Mouse (Mus musculus) forebrain, embryonic 14.5 days (tissue): ENCODE results near the gene Ldb3. TPM values are rescaled to one million over a fixed set of nuclear protein-coding genes. Genes with fewer than 3 reads are reported as not detected.

Experiments used
- ATAC-seq: fragments of 200-750 bp; cut with Nextera tagmentation; 2 replicates; pipeline ENCODE4 v1.8.0; 2017; ENCODE audit warnings: mild to moderate bottlenecking, moderate library complexity
- DNase-seq: peaks from one replicate; pipeline ENCODE4 v3.0.0-alpha.2; 2015; ENCODE audit warnings: low spot score
- H3K27ac ChIP-seq: fragments of 300-500 bp; sonication (generic); 2 replicates; pipeline ENCODE4 v1.5.1; 2014; ENCODE audit warnings: low read depth, mild to moderate bottlenecking, control low read depth, low read length, moderate library complexity
- H3K27me3 ChIP-seq: fragments of 300-500 bp; sonication (generic); replicated peaks from 2 replicates; pipeline ENCODE4 v1.6.1; 2014; ENCODE audit warnings: low read length, control low read depth, mixed read lengths; ENCODE audit not compliant: control insufficient read depth, insufficient read depth
- H3K36me3 ChIP-seq: fragments of 300-500 bp; sonication (generic); 2 replicates; pipeline ENCODE4 v1.6.1; 2014; ENCODE audit warnings: low read length, control low read depth; ENCODE audit not compliant: control insufficient read depth, insufficient read depth
- H3K4me1 ChIP-seq: fragments of 300-500 bp; sonication (generic); 2 replicates; pipeline ENCODE4 v1.6.1; 2014; ENCODE audit warnings: antibody characterized with exemption, low read length, control low read depth; ENCODE audit not compliant: control insufficient read depth, insufficient read depth
- H3K4me2 ChIP-seq: fragments of 300-500 bp; sonication (generic); 2 replicates; pipeline ENCODE4 v1.6.1; 2014; ENCODE audit warnings: mild to moderate bottlenecking, control low read depth, low read length
- H3K4me3 ChIP-seq: fragments of 300-500 bp; sonication (generic); 2 replicates; pipeline ENCODE4 v1.5.1; 2014; ENCODE audit warnings: low read depth, low read length, control low read depth
- H3K9ac ChIP-seq: fragments of 300-500 bp; sonication (generic); 2 replicates; pipeline ENCODE4 v1.6.1; 2014; ENCODE audit warnings: mild to moderate bottlenecking, low read length, control low read depth, moderate library complexity
- H3K9me3 ChIP-seq: fragments of 300-500 bp; sonication (generic); replicated peaks from 2 replicates; pipeline ENCODE4 v1.6.1; 2016; ENCODE audit warnings: low read length, control low read depth, mixed read lengths; ENCODE audit not compliant: control insufficient read depth
- WGBS: fragments of 180-500 bp; shearing (Covaris S2); extraction: QIAGEN DNeasy Blood & Tissue Kit; methylation state at CpG from one replicate; pipeline ENCODE4 v1.1.7; 2014; 5-methylcytosine and 5-hydroxymethylcytosine counted together
- polyA plus RNA-seq: library from polyadenylated mRNA; unstranded; fragments of >200 nt; fragmentation: Nextera tagmentation; extraction: Ambion mirVana; gene quantifications from 2 replicates; pipeline ENCODE4 v1.2.1, GENCODE M21; 2014

Ldb3 gene
- polyA plus RNA-seq, 1 experiment from 2014 or later, result 0.63 TPM

- DNase-seq (no peak), ATAC-seq (no peak)
- Histone ChIP-seq H3K27me3 (no peaks in the 10 kb centered on the region), H3K36me3 (no peaks in the 10 kb centered on the region), H3K4me2 (no peak overlapping the region), H3K4me1 (no peaks in the 10 kb centered on the region), H3K4me3 (no peak overlapping the region), H3K9ac (no peak overlapping the region), H3K27ac (no peak overlapping the region), H3K9me3 (no peaks in the 10 kb centered on the region)
- 74% methylated on average over 5 of the region's 5 CpGs for WGBS
Measured at GRCm38 (mm10) chr14:34541896-34542295, 46.6 kb downstream of the Ldb3 start.

GRCm38 (mm10) chr14:34540685-34541162 is 47.8 kb downstream of the Ldb3 start:
- Histone ChIP-seq H3K4me2 (no peak overlapping the region), H3K27ac (no peak overlapping the region), H3K4me3 (no peak overlapping the region), H3K36me3 (no peaks in the 10 kb centered on the region), H3K4me1 (no peaks in the 10 kb centered on the region), H3K27me3 (no peaks in the 10 kb centered on the region), H3K9ac (no peak overlapping the region), H3K9me3 (no peaks in the 10 kb centered on the region)
- ATAC-seq, result peak; percentile 23
- 16% methylated on average over 17 of the region's 17 CpGs for WGBS
- DNase-seq, result no peak

GRCm38 (mm10) chr14:34535883-34536282 is 52.6 kb downstream of the Ldb3 start:
- no peak overlapping the region for H3K4me2 ChIP-seq
- WGBS, result 70% methylated on average over 4 of the region's 4 CpGs
- no peaks in the 10 kb centered on the region for H3K9me3 ChIP-seq
- no peaks in the 10 kb centered on the region for H3K4me1 ChIP-seq
- no peaks in the 10 kb centered on the region for H3K27me3 ChIP-seq
- DNase-seq (no peak), ATAC-seq (no peak)
- H3K4me3 ChIP-seq, result no peak overlapping the region
- H3K27ac ChIP-seq, result no peak overlapping the region
- H3K36me3 ChIP-seq, result no peaks in the 10 kb centered on the region
- H3K9ac ChIP-seq, result no peak overlapping the region

- DNase-seq (no peak), ATAC-seq (no peak)
- 0 out of 2 replicates have a peak, but pooled peaks cover 4% of the 10 kb centered on the region for H3K9me3 ChIP-seq
- no peak overlapping the region for H3K9ac ChIP-seq
- H3K27me3 ChIP-seq, result no peaks in the 10 kb centered on the region
- no peaks in the 10 kb centered on the region for H3K36me3 ChIP-seq
- no peak overlapping the region for H3K27ac ChIP-seq
- no peak overlapping the region for H3K4me3 ChIP-seq
- H3K4me2 ChIP-seq, result no peak overlapping the region
- no peaks in the 10 kb centered on the region for H3K4me1 ChIP-seq
- 85% methylated on average over 5 of the region's 5 CpGs for WGBS
Measured at GRCm38 (mm10) chr14:34533537-34533936, 54.9 kb downstream of the Ldb3 start.

- Histone ChIP-seq H3K27me3 (no peaks in the 10 kb centered on the region), H3K4me1 (no peaks in the 10 kb centered on the region), H3K4me3 (no peak overlapping the region), H3K4me2 (no peak overlapping the region), H3K9me3 (0 out of 2 replicates have a peak, but pooled peaks cover 4% of the 10 kb centered on the region), H3K27ac (no peak overlapping the region), H3K9ac (no peak overlapping the region), H3K36me3 (no peaks in the 10 kb centered on the region)
- ATAC-seq, result no peak
- 87% methylated on average over 6 of the region's 6 CpGs for WGBS
- no peak for DNase-seq
Measured at GRCm38 (mm10) chr14:34532536-34532935, 55.9 kb downstream of the Ldb3 start.

GRCm38 (mm10) chr14:34528804-34529203 is 59.7 kb downstream of the Ldb3 start:
- Histone ChIP-seq H3K9ac (no peak overlapping the region), H3K27ac (no peak overlapping the region), H3K4me1 (no peaks in the 10 kb centered on the region), H3K4me3 (no peak overlapping the region), H3K9me3 (0 out of 2 replicates have a peak, but pooled peaks cover 4% of the 10 kb centered on the region), H3K27me3 (no peaks in the 10 kb centered on the region), H3K4me2 (no peak overlapping the region), H3K36me3 (no peaks in the 10 kb centered on the region)
- ATAC-seq, result no peak
- DNase-seq, result no peak
- WGBS, result 65% methylated on average over 8 of the region's 8 CpGs

- Histone ChIP-seq H3K4me1 (no peaks in the 10 kb centered on the region), H3K9ac (no peak within 1 kb of the TSS), H3K4me2 (no peak within 1 kb of the TSS), H3K27me3 (no peaks in the 10 kb centered on the region), H3K9me3 (no peaks in the 10 kb centered on the region), H3K27ac (no peak within 1 kb of the TSS), H3K4me3 (no peak within 1 kb of the TSS), H3K36me3 (no peaks in the 10 kb centered on the region)
- ATAC-seq, result no peak
- 91% methylated on average over 8 of the region's 8 CpGs for WGBS
- DNase-seq, result no peak
Measured at GRCm38 (mm10) chr14:34522701-34523100, 65.8 kb downstream of the Ldb3 start, which contains the start of gene 9230112D13Rik. TSS of gene 9230112D13Rik (minus strand) at chr14:34522801.

- ATAC-seq, result no peak
- no peak overlapping the region for H3K27ac ChIP-seq
- H3K9ac ChIP-seq, result no peak overlapping the region
- no peaks in the 10 kb centered on the region for H3K27me3 ChIP-seq
- WGBS, result 92% methylated on average over 8 of the region's 8 CpGs
- no peaks in the 10 kb centered on the region for H3K9me3 ChIP-seq
- H3K36me3 ChIP-seq, result no peaks in the 10 kb centered on the region
- no peak overlapping the region for H3K4me2 ChIP-seq
- H3K4me1 ChIP-seq, result no peaks in the 10 kb centered on the region
- DNase-seq, result no peak
- H3K4me3 ChIP-seq, result no peak overlapping the region
Measured at GRCm38 (mm10) chr14:34517959-34518544, 70.4 kb downstream of the Ldb3 start.

- Histone ChIP-seq H3K9ac (no peak overlapping the region), H3K9me3 (no peaks in the 10 kb centered on the region), H3K4me2 (no peak overlapping the region), H3K4me3 (no peak overlapping the region), H3K27ac (no peak overlapping the region), H3K4me1 (no peaks in the 10 kb centered on the region), H3K27me3 (no peaks in the 10 kb centered on the region), H3K36me3 (no peaks in the 10 kb centered on the region)
- 93% methylated on average over 10 of the region's 10 CpGs for WGBS
- ATAC-seq (no peak), DNase-seq (no peak)
Measured at GRCm38 (mm10) chr14:34516960-34517577, 71.4 kb downstream of the Ldb3 start.
